Mouse (Mus musculus): ENCODE results near the gene Cfap65. TPM values are rescaled to one million over a fixed set of nuclear protein-coding genes. Genes with fewer than 3 reads are reported as not detected.

Gene Cfap65
- not detected in 4 replicates for total RNA-seq (2023; ENCODE audit: inconsistent age)

GRCm38 (mm10) chr1:74935402-74935801 is at the start of gene Cfap65:
Gene Cfap65 (minus strand): TSS chr1:74935599.

GRCm38 (mm10) chr1:74951556-74952210 is 16.3 kb upstream of the Cfap65 start, which contains the start of gene Ihh:
Gene Ihh (minus strand): TSS chr1:74951672.

GRCm38 (mm10) chr1:74893134-74893855 is 42.1 kb downstream of the Cfap65 start, which contains the start of gene Cryba2:
Gene Cryba2 (minus strand): TSS chr1:74893143.

GRCm38 (mm10) chr1:74885369-74886042 is 49.9 kb downstream of the Cfap65 start, which contains the start of gene Fev:
Gene Fev (minus strand): TSS chr1:74885419.

GRCm38 (mm10) chr1:74854306-74855056 is 80.9 kb downstream of the Cfap65 start, which contains the start of gene Cdk5r2:
Gene Cdk5r2 (plus strand): TSS chr1:74854934.

Other genes starting within 250 kb of the Cfap65 start
- gene Cyp27a1, start 222.0 kb downstream of the Cfap65 start, total RNA-seq (2023; ENCODE audit: inconsistent age): 11.3 to 15.0 TPM (median 12.6 TPM) in 4 replicates
- 0.29 TPM in 1 of 4 replicates, not detected in the others for gene Prkag3, start 186.4 kb downstream of the Cfap65 start, total RNA-seq (2023; ENCODE audit: inconsistent age)
- gene Wnt6, start 163.7 kb downstream of the Cfap65 start, total RNA-seq (2023; ENCODE audit: inconsistent age): 0.48 TPM in 1 of 4 replicates, not detected in the others
- 1.8 to 4.4 TPM (median 2.2 TPM) in 4 replicates for gene Wnt10a, start 144.1 kb downstream of the Cfap65 start, total RNA-seq (2023; ENCODE audit: inconsistent age)
- not detected in 4 replicates for gene Cdk5r2, start 80.7 kb downstream of the Cfap65 start, total RNA-seq (2023; ENCODE audit: inconsistent age)
- not detected in 4 replicates for gene Fev, start 50.2 kb downstream of the Cfap65 start, total RNA-seq (2023; ENCODE audit: inconsistent age)
- not detected in 4 replicates for gene Cryba2, start 42.5 kb downstream of the Cfap65 start, total RNA-seq (2023; ENCODE audit: inconsistent age)
- 0.32 to 0.60 TPM (median 0.48 TPM) in 3 of 4 replicates, not detected in the other for gene Ihh, start 16.1 kb upstream of the Cfap65 start, total RNA-seq (2023; ENCODE audit: inconsistent age)
- 3.5 to 6.7 TPM (median 5.0 TPM) in 4 replicates for gene Nhej1, start 189.6 kb upstream of the Cfap65 start, total RNA-seq (2023; ENCODE audit: inconsistent age)
- 0.93 to 1.8 TPM (median 1.3 TPM) in 4 replicates for gene Slc23a3, start 198.3 kb upstream of the Cfap65 start, total RNA-seq (2023; ENCODE audit: inconsistent age)
- 107 to 119 TPM (median 112 TPM) in 4 replicates for gene Cnppd1, start 207.1 kb upstream of the Cfap65 start, total RNA-seq (2023; ENCODE audit: inconsistent age)
- gene Retreg2, start 207.2 kb upstream of the Cfap65 start, total RNA-seq (2023; ENCODE audit: inconsistent age): 60.5 to 80.1 TPM (median 70.4 TPM) in 4 replicates
- gene Zfand2b, start 233.0 kb upstream of the Cfap65 start, total RNA-seq (2023; ENCODE audit: inconsistent age): 39.0 to 44.9 TPM (median 43.5 TPM) in 4 replicates
- 3.7 to 5.5 TPM (median 4.0 TPM) in 4 replicates for gene Abcb6, start 244.8 kb upstream of the Cfap65 start, total RNA-seq (2023; ENCODE audit: inconsistent age)